Mouse (Mus musculus) heart, adult 8-10 months (tissue): ENCODE data around the gene Fap. TPM values are rescaled to one million over a fixed set of nuclear protein-coding genes. Genes with fewer than 3 reads are reported as not detected.
A peak's percentile ranks its signal among the peaks of the same experiment; 100 is the strongest.

Experiments used
- DNase-seq: peaks from one replicate; pipeline ENCODE4 v3.0.0; 2022; ENCODE audit warnings: low spot score
- total RNA-seq, 4 experiments: library from RNA; stranded (reverse); gene quantifications; 2 replicates each; pipeline ENCODE4 v1.2.4; 2022

Gene Fap
- total RNA-seq, 4 experiments from 2014 or later: 2.3 to 4.4 (median 3.0) TPM

DNA sequence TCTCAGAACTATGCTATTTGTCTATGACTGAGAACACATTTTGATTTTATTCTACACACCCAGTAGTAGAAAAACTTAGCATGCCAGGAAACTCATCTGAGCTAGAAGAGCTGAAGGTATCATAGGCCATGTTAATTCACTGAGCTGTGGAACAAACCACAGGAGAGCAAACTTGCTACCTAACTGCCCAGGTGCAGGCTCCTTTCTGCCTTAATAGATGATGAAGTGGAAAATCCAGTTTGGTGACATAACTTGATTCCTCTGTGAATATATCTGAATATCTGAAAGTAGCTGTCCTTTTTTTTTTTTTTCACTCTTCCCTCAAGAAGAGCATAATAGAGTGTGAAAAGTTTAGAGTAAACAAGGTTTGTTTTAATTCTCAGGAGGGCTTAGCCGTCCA is 42.8 kb downstream of the Fap start:
- DNase-seq: no peak

DNA sequence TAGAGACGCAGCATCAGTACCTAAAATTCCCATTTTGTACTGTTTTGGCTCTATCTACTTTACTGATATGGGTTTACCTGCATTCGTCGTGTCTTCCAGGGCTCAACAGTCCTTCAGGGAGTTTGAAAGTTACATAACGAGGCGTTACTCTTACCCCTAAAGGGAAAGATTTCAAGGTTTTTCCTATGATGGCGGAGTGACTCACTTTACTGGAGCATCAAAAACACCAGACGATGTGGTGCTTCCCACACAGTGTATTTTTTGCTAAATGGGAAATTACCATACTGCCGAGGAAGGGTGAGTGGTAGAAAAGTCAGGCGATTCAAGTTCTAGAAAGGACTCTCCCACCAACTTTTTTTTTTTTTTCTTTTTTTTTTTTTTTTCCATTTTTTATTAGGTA is 47.5 kb downstream of the Fap start:
- DNase-seq: no peak

DNA sequence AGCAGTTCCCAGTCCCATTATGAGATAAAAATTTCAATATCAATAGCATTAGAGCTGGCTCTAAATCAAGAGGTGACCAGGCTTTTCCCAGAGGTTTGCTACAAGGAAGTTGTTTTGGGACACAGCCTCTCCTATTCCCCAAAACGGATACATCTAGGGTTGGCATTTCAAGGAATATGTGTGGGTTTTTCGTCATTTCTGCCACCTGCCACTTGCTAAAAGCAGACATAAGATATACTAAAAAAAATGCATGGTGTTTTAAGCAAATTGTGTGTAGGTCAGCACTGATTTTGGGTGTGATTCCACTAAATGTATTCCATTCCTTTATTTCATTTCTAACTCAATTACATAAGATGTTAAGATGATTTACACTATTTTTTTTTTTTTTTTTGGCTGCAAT is 56.1 kb downstream of the Fap start:
- no peak for DNase-seq

DNA sequence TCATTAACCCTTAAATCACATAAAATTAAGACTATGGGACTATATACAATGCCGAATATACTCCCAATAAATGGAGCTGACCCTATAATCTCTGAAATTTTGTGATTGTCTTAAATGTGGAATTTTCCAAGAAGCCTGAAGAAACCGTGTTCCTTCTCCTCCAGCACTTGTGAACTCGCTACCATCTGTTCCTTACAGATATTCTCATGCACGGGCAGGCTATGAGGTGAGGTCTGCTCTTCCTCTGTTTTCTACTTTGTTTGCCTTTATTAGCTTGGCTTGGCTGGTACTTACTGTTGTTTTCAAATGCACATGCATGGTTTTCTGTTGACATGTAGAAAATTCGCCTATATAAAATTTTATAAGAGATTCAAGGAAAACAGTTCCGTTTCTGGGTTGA is 59.4 kb downstream of the Fap start:
- DNase-seq: no peak

DNA sequence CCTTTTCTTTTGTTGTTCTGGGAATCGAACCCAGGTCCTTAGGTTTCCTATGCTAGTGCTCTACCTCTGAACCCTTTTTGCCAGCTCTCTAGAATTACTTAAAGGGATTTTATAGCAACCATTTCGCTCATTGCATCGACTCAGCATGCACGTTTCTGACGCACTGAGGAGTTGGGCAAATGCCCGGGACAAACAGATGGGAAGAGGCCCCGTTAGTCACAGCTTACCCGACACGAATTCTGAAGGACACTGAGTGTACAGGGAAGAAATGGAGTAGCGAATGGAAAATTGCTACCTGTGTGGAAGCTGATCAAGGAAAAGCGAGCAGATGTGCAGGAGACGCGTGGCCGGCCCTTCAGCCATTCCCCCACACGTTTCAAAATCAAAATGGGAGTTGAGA is 60.4 kb downstream of the Fap start:
- no peak for DNase-seq

DNA sequence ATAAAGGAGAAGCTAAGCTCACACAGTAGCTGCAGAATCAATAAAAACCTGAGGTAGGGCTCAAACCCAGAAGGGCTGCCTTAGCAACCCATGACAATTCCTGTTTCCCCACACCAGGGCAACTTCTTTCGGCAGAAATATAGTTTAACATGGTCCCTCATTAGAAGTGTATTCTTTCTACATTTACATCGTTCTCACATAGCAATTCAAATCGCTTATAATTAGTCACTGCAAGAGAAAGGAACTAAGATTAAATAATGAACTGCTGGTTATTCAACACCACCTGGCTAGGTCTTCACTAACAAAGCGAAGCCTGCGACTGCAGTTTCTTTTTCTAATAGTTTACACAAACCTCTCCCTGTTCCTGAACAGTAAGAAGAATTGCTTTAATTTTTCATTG is 66.7 kb downstream of the Fap start:
- DNase-seq: no peak

DNA sequence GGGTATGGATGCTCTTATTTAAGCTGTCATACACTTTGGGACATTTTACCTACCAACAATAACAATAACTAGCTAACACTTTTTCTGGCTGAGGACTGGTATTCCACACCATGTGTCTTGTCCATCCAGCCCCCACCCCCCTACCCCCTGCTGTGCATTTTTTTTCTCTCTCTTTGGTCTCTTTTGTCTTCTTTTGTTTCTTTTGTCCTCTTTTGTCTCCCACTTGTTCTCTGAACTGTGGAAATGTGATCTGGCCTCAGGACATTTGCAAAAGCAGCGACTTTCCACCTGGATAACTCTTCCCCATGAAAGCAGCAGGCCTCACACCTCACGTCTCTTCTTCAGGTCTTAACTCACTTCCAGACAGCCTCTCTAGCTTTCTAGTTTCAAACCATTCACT is 67.4 kb downstream of the Fap start:
- DNase-seq: no peak

DNA sequence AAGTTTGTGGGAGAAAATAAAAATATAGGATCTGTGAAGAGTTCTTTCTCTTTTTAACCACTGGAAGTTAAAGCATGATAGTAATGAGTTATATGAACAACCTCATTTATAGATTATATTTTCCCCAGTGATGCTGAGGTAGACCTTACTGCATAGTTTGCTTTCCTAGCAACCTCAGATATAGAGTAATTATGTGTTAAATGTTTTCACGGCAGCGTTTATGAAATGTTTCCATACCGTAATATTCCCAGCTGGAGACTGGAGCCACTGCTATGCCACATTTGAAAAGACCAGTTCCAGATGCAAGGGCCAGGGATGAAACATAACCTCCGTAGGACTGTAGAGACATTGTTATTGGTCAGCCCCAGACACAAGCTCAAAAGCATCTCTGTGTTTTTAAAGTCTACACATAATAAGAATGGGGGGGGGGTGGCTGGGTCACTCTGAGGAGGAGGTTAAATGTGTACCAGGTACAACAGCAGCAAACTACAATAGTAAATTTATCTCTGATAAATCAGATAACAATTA is 69.5 kb downstream of the Fap start:
- DNase-seq: no peak

DNA sequence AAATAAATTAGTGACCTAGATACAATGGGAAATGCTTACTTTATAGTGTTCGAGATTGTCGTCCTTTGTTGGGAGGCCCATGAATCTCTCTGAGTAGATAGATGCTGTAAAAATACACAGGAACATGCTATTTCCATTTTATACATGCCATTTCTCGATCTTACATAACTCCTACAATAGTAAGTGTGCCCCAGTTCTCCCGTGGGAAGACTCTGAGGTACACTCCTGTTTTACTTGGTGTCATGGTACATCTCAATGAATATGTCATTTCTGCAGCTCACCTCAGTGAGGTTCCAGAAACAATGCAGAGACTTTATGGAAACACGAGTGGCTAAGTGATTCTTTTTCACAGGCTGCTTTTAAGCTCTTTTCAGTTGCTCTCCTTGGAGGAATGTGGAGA is 70.5 kb downstream of the Fap start:
- DNase-seq: no peak

DNA sequence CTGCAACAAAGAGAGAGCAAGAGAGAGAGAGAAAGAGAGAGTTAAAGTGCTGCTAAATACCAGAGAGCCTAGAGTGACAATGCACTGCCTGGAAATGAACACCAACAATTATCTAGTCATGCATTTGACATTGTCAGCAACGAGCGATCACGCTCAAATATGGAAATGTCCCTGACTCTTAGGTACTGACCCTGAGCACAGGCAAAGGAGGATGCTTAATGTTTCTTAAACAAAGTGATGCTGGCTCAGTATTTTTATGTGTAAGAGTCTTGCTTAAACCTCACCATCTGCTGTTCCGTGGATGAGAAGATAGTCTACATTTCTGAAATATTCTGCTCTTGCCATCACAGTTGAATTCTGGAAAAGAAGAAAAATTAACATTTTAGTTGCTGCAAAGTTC is 71.4 kb downstream of the Fap start:
- no peak for DNase-seq

DNA sequence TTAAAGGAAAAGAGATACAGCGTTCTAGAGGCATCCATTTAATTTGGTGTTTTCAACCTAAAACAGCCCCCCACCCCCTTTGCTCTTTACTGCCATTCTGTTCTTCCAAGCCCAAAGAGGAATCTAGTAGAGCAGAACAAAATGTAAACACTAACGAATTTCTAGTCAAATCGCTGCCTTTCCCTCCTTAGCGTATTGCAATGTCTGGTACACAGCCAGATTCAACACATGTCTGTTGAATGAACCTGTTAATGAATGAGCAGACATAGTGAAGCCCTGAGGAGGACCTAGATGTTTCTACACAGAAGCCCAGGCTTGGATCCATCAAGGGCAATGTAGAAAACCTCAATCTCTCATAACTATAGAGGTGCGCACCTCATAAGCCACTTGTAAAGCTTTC is 75.1 kb downstream of the Fap start:
- DNase-seq: no peak

DNA sequence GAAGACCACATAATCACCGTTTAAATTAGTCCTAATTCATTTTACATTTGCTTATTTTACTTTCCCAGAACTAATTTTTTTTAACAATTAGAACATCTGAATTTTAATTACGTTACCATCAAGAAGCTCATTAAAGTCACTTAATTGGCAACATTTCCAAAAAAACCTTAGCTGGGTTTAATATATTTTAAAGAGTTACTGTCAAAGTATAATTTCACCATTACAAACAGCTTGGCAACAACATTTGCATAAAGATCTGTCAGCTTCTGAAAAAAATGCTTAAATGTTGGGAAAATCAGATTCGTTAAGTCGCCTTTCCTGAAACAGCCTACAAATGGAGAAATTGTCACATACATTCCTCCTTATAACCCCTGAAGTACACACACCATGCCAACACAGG is 75.8 kb downstream of the Fap start:
- DNase-seq: no peak

DNA sequence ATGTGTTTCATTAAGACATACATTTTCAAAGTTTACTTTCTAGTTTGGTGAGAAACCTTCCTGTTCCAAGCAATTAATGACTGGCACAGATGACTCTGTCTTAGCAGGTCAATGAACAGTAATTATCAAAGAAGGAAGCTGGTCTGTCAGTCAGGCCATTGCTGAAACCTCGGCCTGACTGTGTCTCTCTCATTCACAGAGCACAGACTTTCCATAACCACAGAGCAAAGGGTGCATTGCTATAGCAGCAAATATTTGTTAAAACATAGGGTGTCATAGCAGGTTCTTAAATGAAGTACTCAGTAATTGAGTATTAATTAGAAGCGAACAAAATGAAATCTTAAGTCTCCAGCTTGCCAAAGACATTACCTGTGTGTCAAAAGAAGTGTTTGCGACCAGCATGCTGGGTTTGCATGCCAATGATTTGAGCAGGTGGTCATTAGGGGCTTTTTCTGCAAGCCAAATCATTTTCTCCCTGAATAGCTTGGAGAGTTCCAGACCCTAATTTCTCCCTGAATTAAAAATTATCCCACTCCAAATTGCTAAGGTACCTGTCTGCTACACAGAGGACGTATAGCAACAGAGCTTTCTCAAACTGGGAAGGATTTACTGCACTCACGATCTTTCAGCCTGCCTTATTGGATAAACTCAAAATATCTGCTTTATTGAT is 76.4 kb downstream of the Fap start:
- DNase-seq: no peak

DNA sequence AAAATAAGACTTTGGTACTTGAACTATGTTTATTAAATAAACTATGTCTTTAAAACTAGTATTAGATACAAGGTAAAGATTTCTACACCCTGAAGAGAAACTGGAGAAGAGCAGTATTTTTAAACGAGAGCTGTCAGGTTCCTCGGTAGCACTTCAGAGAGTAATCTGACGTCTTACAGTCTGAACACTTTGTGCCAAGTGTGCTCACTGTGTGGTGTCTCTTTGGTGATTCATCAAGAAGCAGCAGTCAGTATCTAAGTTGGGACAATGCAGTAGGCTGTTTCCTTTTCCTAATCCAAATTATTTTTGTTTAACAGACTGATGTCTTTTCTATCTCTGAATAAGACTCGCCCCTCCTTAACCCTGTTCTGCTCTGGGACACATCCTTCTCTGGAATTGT is 78.5 kb downstream of the Fap start:
- DNase-seq: no peak

DNA sequence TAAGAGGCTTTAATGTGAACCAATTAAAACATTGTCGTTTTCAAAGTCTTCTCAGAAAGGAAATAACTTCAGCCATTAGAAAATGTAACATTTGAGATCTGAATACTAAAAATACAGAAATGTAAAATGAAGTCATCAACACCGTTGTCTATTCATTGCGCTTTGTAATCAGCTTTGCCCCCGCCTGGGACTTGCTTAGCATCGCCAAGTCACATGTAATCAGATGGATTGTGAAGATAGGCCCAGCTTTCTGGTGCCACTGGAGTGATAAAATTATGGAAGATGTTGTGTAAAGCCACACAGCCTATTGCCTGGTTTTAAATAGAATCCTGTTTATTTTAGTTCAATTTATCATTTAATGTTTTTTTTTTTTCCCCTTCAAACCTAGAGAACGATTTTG is 84.0 kb downstream of the Fap start:
- no peak for DNase-seq

DNA sequence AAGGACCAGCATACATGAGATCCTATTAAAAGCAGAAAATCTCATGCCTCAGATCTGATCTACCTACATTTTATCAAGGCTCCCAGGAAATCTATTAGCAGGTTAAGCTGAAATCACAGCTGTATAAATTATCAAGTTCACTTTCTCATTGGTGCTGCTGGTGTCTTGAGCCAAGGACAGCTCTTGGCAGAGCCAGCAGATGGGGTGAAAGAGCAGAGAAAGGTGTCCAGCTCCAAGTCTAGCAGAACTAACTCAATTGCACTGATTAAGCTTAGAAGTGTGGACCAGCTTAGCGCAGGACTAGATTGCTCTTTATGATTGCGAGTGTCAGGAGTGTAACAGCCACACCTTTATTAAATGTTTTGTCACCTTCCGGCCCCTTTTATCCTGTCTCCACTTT is 89.0 kb downstream of the Fap start:
- no peak for DNase-seq

DNA sequence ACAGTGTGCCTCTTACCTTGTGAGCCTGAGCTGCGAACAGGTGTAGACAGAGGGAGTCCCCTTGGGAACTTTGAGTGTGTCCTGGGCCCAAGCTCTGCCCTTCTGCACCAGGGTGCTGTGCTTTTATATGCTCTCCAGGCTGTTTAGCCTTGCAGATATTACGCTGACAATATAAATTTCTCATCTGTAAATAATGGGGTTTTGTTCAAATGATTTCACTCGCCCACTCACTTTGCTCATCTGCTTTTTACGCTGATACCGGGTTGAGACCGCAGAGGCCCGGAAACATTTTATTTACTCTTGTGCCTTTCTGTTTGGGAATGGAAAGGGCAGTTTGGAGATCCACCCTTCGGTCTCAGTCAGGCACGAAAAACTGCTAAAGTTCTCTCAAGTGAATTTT is 90.3 kb downstream of the Fap start, which contains the start of gene Gcg:
Gcg (minus strand) TSS at position 101 of the 400 bp plus-strand sequence.
- no peak for DNase-seq

DNA sequence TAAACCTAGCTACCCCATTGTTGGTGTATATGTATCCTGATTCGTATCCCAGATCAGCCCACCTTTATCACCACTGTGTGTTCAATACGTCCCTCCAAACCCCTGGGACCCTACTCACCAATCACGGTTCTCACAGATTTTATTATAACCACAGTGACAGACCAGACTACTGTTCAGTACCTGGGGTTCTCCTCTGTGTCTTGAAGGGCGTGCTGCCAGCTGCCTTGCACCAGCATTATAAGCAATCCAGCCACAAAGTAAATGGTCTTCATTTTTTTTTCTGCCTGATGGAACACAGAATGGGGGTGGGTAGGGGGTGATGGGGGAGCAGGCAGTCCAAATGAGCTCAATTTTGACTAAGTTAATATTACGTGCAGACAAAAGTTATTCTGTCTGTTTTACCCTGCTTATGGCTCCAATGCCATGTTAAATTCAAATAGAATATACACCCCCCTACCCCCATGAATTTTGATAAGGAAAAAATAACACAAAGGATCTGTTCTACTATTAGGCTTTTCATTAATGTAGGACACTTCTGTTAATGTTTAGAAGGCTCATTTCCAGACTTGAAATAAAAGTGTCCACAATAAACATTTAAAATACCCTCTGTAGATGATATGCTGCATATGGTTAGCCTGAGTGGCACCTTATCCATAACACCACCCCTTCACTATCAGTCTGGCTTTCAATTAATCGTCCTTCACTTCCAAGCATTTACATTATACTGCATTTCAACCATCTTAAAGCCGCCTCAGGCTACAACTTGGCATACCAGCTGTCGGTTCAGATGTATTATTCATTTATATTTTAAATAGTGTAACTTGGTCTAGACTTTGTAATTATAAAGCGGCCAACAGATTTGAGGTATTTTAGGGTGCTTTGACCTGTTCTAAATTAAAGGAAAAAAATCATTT is 93.3 kb downstream of the Fap start:
- no peak for DNase-seq

DNA sequence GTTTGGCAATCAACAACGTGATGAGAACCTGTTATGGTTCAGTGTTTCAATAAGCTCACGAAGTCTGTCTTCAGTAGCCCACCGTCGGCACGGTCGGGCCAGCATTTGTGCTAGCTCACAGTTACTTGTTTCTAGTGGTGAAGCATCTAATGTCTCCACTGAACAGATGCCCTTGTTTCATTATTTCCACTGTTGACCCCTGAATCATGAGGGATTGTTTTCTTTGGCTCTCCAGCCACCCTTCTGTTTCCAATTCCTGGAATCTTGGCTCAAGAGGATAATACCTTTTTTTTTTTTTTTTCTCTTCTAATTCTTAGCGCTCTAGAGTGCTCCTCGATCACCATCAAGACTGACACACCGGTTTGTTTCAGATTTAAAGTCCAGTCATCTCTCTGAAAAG is 104.3 kb downstream of the Fap start:
- peak; percentile 47 for DNase-seq

DNA sequence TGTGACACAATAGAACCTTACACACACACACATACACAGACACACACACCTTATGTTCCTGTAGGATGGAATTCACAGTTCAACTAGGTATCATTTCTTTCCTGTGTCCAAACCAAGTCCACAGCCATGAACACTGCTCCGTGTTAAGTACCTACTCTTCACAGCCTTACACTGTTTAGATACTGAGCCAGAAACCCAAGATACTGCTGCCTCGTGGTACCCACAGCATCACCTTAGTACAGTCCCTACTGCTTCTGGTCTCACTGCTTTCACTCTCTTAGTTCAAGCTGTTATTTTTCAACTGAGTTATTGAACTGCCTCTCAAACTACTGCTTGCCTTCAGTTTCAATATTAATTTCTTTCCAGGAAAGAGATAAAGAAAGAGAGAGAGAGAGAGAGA is 110.6 kb downstream of the Fap start:
- no peak for DNase-seq

DNA sequence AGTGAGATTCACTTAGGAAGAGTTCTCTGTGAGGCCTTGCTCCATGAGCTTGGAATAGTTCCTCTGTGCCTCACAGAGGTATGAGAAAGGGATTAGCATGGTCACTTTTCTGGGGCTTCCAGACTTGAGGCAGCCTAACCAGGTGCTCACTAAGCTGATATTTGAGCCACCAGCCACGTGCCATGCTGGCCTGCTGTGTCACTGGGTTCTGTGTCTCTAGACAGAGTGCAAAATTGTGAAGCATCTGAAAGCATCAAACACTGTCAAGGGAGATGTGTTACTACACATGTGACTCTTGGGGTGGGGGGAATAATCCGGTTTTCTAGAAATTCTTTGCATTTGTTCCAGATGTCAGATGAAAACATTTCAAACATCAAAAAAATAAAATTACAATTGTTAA is 111.7 kb downstream of the Fap start:
- no peak for DNase-seq

DNA sequence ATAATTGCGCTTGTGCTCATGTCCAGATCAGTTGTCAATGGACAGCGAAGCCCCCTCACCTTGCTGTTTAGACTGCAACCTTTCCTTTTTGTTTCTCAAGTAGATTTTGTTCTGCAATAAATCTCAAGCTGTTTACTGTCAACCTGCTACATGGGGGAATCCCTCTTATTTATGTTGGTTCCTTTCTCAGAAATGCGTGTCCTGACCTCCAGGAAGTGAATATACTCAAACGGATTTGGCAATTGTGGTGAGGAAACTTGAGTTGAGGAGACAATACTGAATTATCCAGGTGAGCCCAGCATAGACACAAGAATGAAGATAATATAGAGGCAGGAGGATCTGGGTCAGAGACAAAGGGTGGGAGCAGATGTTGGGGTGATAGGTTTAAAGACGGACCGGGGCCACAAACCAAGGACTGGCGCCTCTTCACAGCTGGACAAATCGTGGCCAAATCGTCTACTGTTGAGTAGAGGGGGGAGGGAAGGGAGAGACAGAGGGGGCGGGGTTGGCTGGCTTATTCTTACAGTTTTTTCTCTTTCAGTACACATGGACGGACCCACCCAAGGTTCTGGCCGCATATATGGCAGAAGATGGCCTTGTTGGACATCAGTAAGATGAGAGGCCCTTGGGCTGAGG is 112.9 kb downstream of the Fap start:
- no peak for DNase-seq
